Mouse (Mus musculus): ENCODE measurements around the gene Pomp. TPM values are rescaled to one million over a fixed set of nuclear protein-coding genes. Genes with fewer than 3 reads are reported as not detected.

Pomp gene
- polyA plus RNA-seq, 1 experiment from 2014 or later, result 524 TPM

Other genes starting within 250 kb of the Pomp start
- 0.03 to 0.19 TPM (median 0.10 TPM) in 3 replicates for gene Flt1, start 134.4 kb upstream of the Pomp start, polyA plus RNA-seq (2018)
- 44.5 to 143 TPM (median 102 TPM) in 3 replicates for gene Slc46a3, start 34.4 kb downstream of the Pomp start, polyA plus RNA-seq (2018)
- 0.87 to 2.7 TPM (median 2.6 TPM) in 3 replicates for gene Mtus2, start 96.9 kb downstream of the Pomp start, polyA plus RNA-seq (2018)